Mouse (Mus musculus): ENCODE data around the gene Pfkp.

Pfkp gene

DNA sequence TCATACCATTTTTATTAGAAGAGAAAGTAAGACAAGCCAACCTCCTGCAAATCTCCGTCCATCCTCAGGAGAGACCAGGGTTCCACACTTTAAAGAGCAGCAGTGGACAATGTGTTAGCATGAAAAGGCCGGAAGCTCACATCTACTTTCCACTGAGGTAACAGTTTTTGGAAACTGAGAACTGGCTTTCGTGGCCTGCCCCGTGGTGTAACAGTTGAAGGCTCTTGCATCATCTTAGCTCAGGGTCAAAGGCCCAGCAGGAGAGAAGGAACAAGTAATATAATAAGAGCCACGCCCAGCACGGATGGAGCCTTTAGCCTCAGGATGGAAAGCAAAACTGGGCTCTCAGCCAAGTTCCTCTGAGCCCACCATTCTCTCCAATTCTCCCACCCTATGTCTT, 12.1 kb downstream of the Pfkp start:
- no peak for DNase-seq

DNA sequence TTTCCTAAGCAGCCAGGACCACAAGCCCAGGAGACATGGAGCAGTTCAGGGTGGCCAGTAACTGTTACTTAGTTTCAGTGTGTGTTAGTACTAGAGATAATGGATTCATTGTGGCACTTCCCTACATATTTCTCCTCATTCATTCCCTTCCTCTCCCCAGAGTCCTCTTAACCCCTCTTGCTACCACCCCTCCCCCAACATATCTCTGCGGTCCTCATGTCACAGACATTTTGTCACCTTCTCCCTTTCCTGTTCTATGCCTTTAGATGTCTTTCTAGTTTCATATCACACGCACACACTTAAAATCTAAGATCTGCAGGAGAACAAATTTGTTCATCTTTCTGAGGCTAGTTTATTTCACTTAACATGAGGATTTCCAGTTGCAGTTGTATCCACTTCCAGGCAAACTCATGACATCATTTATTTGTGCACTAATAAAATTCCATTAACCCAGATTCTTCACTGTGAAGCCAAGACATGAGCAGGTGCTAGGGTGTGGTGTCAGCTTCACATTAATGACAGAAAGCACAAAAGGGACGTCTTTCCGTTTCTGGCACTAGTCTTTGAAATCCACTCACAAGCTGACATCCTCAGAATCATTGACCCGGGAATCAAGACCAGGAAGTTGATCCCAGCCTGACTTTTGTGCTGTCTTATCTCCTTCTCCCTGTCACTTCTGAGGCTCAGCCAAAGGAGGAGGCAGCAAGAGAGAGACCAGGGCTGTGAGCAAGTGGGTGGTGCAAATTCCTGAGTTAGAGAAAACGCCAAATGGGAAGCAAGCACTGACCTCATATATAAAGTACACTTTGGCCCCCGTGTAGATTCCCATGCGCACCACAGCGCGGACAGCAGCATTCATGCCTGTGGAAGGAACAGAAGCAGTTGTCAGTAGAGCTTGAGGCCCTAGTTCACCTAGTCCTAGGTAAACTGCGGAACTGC, 13.2 kb downstream of the Pfkp start:
- no peak for DNase-seq

DNA sequence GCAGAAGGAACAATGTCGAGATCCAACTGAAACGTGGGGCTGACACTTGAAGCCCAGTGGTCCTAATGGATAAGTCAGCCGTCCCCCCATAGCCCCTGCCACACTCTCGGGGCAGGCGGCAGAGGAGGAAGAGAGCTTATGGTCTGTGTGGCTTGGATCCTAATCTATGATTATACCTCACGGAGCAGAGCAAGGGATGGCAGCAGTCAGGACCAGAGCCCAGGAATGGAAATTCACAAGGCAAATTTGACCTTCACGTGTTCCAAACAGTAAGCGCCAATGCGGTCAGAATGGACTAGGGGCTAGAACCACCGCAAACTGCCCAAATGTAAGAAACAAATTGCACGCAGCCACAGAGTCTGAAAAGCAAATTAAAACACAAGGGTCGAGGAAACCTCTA, 14.5 kb downstream of the Pfkp start:
- no peak for DNase-seq

GRCm38 (mm10) chr13:6633524-6633923, 15.1 kb downstream of the Pfkp start:
- peak; percentile 41 for DNase-seq

DNA sequence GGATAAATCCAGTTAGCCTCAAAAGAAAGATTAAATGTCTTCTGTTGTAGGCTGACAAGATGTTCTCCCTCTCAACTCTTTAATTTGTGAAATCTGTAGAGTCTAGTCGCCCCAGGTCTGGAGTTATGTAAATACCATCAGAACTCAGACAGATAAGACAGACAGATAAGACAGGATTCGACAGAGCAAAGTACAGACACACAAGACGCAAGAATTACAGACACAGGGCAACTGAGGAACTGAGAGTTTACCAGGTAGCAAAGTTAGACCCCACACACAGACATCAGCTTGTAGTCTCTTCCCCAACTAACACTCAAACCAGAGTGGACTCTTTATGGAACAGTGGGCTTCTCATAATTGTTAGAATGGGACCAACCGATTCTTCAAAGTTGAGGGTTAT, 15.6 kb downstream of the Pfkp start:
- DNase-seq = no peak

DNA sequence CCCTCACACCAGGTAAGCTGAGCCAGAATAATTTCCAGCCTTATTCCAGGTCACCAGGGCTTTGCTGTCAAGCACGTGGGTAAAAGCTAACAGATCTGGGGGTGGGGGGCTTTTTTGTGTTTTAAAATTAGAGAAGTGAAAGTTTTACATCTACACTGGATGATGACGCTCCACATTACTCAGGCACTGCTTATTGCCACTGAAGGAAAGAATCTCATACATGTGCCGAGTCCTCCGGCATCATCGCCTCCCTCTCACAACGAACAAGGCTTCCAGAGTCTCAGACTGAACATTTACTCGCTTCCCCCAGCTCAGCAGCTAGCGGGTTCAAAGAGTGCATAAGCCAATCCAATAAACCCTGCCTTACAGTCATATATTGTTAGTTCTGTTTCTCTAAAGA, 16.1 kb downstream of the Pfkp start:
- DNase-seq = no peak

- DNase-seq = no peak
These were observed 16.6 kb downstream of the Pfkp start for GRCm38 (mm10) chr13:6631772-6632510.

DNA sequence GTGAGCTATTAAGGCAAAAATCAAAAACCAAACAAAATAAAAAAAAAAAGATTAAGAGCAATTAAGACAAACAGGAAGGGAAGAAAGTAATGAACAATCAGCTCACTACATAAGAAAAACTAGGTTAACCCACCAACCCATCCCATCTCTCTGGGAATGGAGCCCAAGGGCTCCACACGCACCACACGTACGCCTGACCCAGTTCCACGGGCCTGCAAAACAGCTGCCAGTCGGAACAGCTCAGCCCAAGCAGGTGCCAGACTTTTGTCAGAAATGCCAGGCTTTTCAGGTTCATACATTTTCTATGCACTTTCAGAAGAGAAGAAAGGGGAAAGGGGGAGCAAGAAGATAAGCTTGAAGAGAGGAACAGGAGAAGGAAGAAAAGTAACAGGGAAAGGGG, 17.9 kb downstream of the Pfkp start:
- DNase-seq = no peak

- DNase-seq = no peak
These were observed 18.6 kb downstream of the Pfkp start for GRCm38 (mm10) chr13:6629927-6630326.

DNA sequence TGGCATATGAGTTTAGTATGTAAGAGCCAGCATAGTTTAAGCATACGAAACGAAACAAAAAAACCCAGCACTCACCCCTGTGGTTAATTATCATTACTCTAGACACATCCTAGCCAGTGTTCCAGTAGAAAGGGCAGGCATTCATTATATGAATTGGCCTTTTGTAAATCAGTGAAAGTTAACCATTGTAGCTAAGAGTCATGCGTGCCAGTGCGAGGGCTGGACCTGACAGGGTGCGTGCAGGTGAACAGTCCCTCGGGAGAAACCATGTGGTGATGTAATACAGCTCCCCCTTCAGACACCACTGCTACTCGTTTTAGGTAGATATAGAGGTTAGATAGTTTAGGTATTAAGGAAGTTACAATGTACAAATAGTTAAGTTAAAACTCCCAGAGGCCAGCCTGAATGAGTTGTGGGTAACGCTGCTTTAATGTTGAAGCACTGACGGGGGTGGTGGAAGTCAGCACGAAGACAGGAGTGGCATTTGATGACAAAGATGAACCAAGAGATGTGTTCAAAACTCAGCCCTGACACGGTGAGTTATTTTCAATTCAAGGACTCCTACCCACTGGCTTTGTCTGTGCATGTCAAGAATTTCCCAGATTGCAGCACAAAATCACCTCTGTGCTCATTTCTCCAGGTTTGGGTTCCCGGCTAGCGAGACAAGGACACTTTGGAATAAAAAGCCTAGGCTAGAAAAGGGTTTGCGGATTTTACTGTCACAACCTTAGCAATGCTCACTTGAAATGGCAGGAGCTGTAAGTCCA, 19.4 kb downstream of the Pfkp start:
- no peak for DNase-seq

- no peak for DNase-seq
These were observed 20.3 kb downstream of the Pfkp start for GRCm38 (mm10) chr13:6628261-6628660.

DNA sequence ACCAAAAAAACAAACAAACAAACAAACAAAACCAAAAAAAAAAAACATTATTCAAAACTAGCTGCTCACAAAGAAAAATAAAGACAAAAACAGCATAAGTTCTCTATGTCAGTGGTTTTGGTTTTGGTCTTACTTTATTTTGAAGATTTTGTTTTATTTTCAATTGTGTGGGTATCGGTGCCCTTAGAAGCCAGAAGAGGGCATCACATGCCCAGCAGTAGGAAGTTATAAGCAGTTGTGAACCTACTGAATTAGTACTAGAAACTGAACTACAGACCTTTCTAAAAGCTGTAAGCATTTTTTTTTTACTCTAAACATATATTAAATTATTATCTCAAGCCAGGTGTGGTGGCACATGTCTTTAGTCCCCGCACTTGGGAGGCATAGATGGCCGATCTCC, 21.2 kb downstream of the Pfkp start:
- no peak for DNase-seq

DNA sequence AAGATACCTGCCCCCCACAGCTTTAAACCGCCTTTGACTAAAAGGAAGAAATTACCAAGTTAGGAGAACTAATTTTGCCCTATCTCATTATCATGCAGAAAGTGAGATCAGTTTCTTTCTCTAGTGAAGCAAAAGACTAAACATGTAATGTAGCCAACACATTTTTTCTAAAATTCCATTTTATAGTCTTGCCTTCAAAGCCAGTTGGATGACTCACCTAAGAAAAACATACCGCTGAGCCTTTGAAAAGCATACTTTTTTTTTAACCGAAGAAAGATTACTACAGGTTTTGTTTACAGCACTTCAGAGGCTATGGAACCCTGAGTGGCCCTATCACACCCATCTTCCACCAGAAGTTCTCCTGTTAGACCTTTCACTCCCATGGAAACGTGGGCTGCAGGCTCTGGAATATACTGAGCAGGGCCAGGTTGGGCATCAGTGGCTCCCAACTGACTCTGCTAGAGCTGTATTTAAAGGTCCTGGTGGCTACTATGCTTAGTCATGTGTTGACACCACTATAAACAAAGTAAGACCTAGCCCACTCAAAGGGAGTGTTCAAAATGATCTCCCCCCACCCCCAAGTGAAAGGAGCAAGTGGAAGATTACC, 22.0 kb downstream of the Pfkp start:
- no peak for DNase-seq

DNA sequence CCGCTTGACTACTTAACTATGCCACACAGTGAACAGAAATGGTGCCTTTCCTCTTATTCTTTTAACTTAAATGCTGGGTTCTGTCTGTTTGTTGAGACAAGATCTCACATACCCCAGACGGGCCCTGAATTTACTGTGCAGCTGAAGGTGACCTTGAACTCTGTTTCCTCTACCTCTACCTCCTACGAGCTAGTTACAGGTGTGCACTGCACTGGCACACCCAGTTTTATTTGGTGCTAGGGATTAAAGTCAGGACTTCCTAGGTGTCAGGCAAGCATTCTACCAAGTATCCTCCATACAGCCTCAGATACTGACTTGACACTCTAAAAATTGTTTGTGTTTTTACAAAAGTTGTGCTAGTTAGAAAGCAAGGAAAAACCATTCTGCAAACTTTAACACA, 22.6 kb downstream of the Pfkp start:
- DNase-seq = no peak

- no peak for DNase-seq
These were observed 24.0 kb downstream of the Pfkp start for GRCm38 (mm10) chr13:6624604-6625003.

GRCm38 (mm10) chr13:6624121-6624520, 24.5 kb downstream of the Pfkp start:
- no peak for DNase-seq

GRCm38 (mm10) chr13:6621831-6622230, 26.7 kb downstream of the Pfkp start:
- DNase-seq = no peak

DNA sequence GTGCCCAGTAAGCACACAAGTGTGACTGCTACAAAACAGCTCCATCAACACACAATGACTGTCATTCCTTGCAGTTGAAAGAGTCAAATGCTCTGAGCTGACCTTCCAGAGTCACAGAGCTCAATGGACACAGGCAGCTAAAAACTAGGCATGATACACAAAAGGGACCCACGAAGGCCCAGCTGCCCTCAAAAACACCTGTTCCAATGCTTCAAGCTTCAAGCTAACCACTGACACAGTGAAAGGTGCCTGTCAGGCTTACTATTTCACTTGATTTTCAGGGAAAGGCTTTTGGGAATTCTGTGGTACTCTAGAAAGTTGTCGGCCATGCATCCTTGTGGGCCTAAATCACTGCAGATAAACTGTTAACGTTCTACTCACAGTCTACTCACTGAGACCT, 28.3 kb downstream of the Pfkp start:
- no peak for DNase-seq

DNA sequence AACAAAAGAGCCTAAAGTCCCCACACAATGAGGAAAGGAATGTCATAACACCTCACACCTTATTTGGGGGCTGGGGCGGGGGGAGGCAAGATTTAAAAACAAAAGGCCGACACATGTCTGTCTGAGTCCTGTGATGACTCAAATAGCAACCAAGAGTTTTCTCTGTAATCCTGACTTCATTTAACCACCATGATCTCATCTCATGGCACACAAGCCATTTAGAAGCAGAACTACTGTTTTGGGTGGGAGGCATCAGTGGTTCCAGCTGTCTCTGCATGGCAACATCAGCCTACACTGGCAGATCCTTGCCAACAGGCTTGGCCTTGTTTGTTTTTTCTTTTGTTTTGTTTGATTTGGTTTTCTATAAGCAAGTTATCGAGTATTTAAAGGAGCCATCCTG, 29.9 kb downstream of the Pfkp start:
- no peak for DNase-seq

GRCm38 (mm10) chr13:6613690-6614445, 34.7 kb downstream of the Pfkp start:
- DNase-seq = no peak

- DNase-seq = no peak
These were observed 45.7 kb downstream of the Pfkp start for GRCm38 (mm10) chr13:6602786-6603409.

- no peak for DNase-seq
These were observed 46.9 kb downstream of the Pfkp start for GRCm38 (mm10) chr13:6601676-6602075.

Measured in kidney, adult 18-20 months (tissue).